Comparison of ENCODE assay signal across 19 mouse cellular contexts in genomic region chr14:20561897-20562296, GRCm38 (mm10). TPM values are rescaled to one million over a fixed set of nuclear protein-coding genes. Genes with fewer than 3 reads are reported as not detected.
DNase-seq lines count a peak whose midpoint lies in the region; TF ChIP-seq lines count a peak whose summit lies in the region.
"Had no signal": no experiment of that assay in that cellular context is flagged by ENCODE, and none has a peak within 500 bp of the region (broad histone marks: within the 10 kb centered on the region; RNA-seq: fewer than 3 reads in every experiment).

No protein-coding gene starts in this region.

- peak; percentile 65 for DNase-seq in A20 (ENCODE audit: low read depth, low spot score)
- DNase-seq in B cell, adult 2 months, result peak; percentile 15 to 36
- DNase-seq in MEL (ENCODE audit: low read depth, low spot score), result no peak
- DNase-seq in testis, postnatal 14 days (ENCODE audit: low spot score), result no peak
- no peak for DNase-seq in gastrocnemius, postnatal 14 days
- DNase-seq in gastrocnemius, adult 8-10 months (ENCODE audit: low spot score in 2 of 2), result no peak
- DNase-seq: adrenal gland, adult 2 months; adrenal gland, postnatal 10 days; adrenal gland, postnatal 25 days; cerebellum, adult 11 months; cerebellum, adult 18-20 months; cerebellum, adult 8-10 months; cerebellum, adult 9-11 months; cerebellum, postnatal 25 days had no signal

- TF ChIP-seq RAD21 in MEL (IDR thresholded peaks at IDR 0.05; ENCODE audit: low read depth, low read length), result no peak

- H3K36me3 ChIP-seq in MEL (ENCODE audit: control insufficient read depth in 1 of 2, insufficient read depth in 2 of 2, low read length in 2 of 2), result peaks cover 0 to 11% of the 10 kb centered on the region in 2 experiments; a peak in 2 of 4 replicates

- intact Hi-C loops in gastrocnemius, postnatal 14 days (cut with DNase I; ENCODE audit: low total_unique reads), result no loop called here

- H3K9ac ChIP-seq in MEL (ENCODE audit: control insufficient read depth, low read depth, low read length, poor library complexity, severe bottlenecking), result no peak overlapping the region
- H3K9ac ChIP-seq: embryonic facial prominence, embryonic 12.5 days; forebrain, embryonic 13.5 days; forebrain, embryonic 15.5 days had no signal

- H3K79me2 ChIP-seq in MEL (ENCODE audit: control insufficient read depth, insufficient read depth, low read length, poor library complexity), result no peaks in the 10 kb centered on the region

- H3K27ac ChIP-seq in MEL (ENCODE audit: control insufficient read depth, low read depth, low read length), result no peak overlapping the region
- H3K27ac ChIP-seq: embryonic facial prominence, embryonic 10.5 days; embryonic facial prominence, embryonic 12.5 days; forebrain, embryonic 13.5 days; forebrain, embryonic 15.5 days had no signal

- peaks cover 0 to 9% of the 10 kb centered on the region in 2 experiments; a peak in 3 of 4 replicates for H3K4me1 ChIP-seq in MEL (ENCODE audit: control insufficient read depth in 1 of 2, insufficient read depth in 2 of 2, low read length in 2 of 2)
- H3K4me1 ChIP-seq: embryonic facial prominence, embryonic 10.5 days; embryonic facial prominence, embryonic 12.5 days; forebrain, embryonic 13.5 days; forebrain, embryonic 15.5 days had no signal

- no peak for TF ChIP-seq CTCF in MEL (IDR thresholded peaks at IDR 0.05 in 2 of 3, conservative IDR thresholded peaks at IDR 0.05 in 1 of 3; ENCODE audit: control insufficient read depth in 1 of 3, insufficient read depth in 1 of 3, low read depth in 2 of 3, low read length in 3 of 3, poor library complexity in 1 of 3, severe bottlenecking in 1 of 3)

- TF ChIP-seq EP300 in MEL (IDR thresholded peaks at IDR 0.05; ENCODE audit: low read depth in 1 of 2, low read length in 2 of 2), result no peak

- no peaks in the 10 kb centered on the region for H3K27me3 ChIP-seq in MEL (ENCODE audit: control insufficient read depth in 1 of 2, insufficient read depth in 2 of 2, low read length in 2 of 2)
- H3K27me3 ChIP-seq: embryonic facial prominence, embryonic 12.5 days; forebrain, embryonic 13.5 days; forebrain, embryonic 15.5 days had no signal

- TF ChIP-seq POLR2A in MEL (IDR thresholded peaks at IDR 0.05; ENCODE audit: control insufficient read depth in 1 of 2, insufficient read depth in 1 of 2, low read depth in 1 of 2, low read length in 2 of 2, poor library complexity in 1 of 2), result no peak

- H3K4me3 ChIP-seq in MEL (ENCODE audit: control insufficient read depth in 1 of 2, insufficient read depth in 1 of 2, low read depth in 2 of 2, low read length in 2 of 2), result no peak overlapping the region
- H3K4me3 ChIP-seq: embryonic facial prominence, embryonic 10.5 days; embryonic facial prominence, embryonic 12.5 days; forebrain, embryonic 13.5 days; forebrain, embryonic 15.5 days had no signal

- no peaks in the 10 kb centered on the region for H3K9me3 ChIP-seq in MEL (replicated peaks; ENCODE audit: insufficient read depth, low read length)
- H3K9me3 ChIP-seq: embryonic facial prominence, embryonic 12.5 days; forebrain, embryonic 13.5 days; forebrain, embryonic 15.5 days; G1E had no signal

TF ChIP-seq in MEL, 35 proteins besides CTCF, POLR2A, EP300 and RAD21:
- TF ChIP-seq ETS1 (IDR thresholded peaks at IDR 0.05; ENCODE audit: low read depth, low read length) (0 out of 2 replicates have a peak, but pooled peaks have one; percentile 23), ZNF384 (IDR thresholded peaks at IDR 0.05; ENCODE audit: low read depth, low read length) (no peak)

RNA-seq across cellular contexts. Expression of gene Ppp3cb, which starts 15.5 kb away (rescaled TPM):
- total RNA-seq in MEL (2012; rRNA removed), result 20.1 and 20.4 TPM in 2 replicates
- 10 to 100 TPM; 32.6 to 62.9 TPM for polyA plus RNA-seq in MEL (2012; ENCODE audit: insufficient read depth in 1 of 2, insufficient read length in 2 of 2, low read depth in 1 of 2, low replicate concordance in 2 of 2, missing spikeins in 1 of 2)
- 100 to 1,000 TPM; 101 to 107 TPM for total RNA-seq in gastrocnemius, postnatal 14 days (2021)
- total RNA-seq in gastrocnemius, adult 8-10 months (2022), result 100 to 1,000 TPM; 187 to 242 (median 207) TPM

Comparison
In these comparisons a context has a peak if more than half of its experiments do, and no peak if none do; other contexts are left out.
1. DNase-seq: peak in A20 (single experiment) and B cell, adult 2 months (2 of 2); none in MEL (single experiment), testis, postnatal 14 days (single experiment), gastrocnemius, postnatal 14 days (single experiment) and gastrocnemius, adult 8-10 months (0 of 2).